Mouse (Mus musculus) thymus, postnatal 36 days (tissue): ENCODE data around the gene Rexo2.
"Not testable (repeated sequence)": the region's sequence is repeated elsewhere in the genome, so short reads cannot be mapped to it uniquely, and the experiment has no call there.

ENCODE experiments used
- DNase-seq, 2 experiments: peaks; one replicate each; pipeline ENCODE4 v3.0.0; 2022; ENCODE audit warnings: mixed read lengths in 2 of 2

The Rexo2 gene

DNA sequence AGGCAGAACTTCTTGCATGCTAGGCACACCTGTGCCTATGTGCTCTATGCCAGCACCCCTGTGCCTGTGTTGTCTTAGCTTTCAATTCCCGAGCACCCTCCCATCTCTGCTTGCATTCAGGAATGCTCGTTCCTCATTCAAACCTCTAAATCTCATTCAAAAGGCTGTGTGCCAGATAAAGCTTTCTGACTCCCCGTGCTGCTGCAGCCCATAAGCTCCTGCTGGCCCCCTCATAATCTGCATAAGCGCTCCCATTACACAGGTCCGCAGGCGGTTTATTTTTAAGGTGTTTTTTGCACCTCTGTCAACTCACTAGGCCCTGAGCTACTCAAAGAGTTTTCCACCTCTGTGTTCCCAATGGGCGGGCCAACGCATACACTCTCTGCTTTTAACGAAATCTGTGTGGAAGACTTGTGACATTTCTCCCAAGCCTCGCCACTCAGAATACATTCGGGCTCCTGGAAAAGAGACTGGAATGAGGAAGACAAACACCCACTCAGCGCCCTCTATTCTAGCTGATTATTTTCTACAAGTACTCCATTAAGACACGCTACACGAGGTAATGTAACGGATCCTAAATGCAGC, 7.9 kb downstream of the Rexo2 start:
- DNase-seq: no peak

DNA sequence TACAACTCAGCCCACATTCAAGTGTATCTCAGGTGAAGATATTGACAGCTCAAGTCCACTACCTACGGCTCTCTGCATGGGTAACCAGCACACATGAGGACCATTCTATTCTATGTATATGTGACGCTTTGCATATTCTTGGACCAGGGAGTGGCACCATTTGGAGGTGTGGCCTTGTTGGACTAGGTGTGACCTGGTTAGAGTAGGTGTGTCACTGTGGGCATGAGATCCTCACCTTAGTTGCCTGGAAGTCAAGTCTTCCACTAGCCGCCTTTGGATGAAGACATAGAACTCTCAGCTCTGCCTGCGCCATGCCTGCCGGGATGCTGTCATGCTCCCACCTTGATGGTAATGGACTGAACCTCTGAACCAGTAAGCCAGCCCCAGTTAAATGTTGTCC, 13.0 kb downstream of the Rexo2 start:
- not testable (repeated sequence) for DNase-seq

DNA sequence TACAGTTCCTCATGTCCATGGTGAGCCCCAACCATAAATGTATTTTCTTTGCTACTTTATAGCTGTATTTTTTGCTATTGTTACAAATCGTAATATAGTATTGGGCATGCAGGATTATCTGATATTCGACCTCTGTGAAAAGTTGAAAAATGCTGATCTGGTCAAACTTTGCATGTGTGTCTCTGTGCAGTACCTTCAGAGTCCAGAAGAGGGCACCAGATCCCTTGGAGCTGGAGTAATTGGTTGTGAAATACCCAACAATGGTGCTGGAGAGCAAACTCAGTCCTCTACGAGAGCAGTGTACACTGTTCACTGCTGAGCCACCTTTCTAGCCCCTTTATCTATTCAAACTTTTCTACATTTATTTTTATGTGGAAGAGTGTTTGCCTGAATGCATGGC, 13.6 kb downstream of the Rexo2 start:
- DNase-seq: peak; percentile 50 to 64

DNA sequence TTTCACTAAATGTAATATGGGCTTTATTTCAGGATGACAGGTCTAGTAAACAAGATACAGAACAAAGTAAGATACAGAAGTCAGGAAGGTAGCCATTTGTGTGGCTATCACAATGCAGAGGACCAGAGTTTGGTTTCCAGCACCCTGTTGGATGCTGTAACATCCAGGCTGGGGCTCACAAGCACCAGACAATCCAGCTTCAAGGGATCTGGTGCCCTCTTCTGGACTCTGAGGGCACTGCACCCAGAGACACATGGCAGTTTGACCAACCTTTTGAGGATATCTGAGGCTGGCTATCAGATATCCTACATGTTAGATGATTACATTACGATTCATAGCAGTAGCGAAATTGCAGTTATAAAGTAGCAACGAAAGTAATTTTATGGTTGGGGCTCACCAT, 14.8 kb downstream of the Rexo2 start:
- no peak for DNase-seq

DNA sequence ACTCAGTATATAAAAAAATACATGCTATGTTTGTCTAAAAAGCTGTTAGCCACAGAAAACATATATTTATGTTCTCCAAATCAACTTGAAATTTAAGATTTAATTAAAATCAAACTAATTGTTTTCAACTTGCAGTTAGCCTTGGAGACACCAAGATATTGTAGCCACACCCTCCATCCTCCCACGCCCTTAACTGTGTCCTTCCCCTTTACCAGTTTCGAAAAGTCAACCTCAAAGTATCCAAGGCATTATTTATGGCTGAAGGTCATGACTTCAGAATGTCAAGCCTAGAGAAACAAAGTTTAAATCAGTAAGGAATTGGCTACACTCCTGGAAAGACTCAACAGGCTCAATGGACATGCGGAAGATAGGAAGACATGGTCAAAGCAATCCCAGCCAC, 18.9 kb downstream of the Rexo2 start:
- no peak for DNase-seq

DNA sequence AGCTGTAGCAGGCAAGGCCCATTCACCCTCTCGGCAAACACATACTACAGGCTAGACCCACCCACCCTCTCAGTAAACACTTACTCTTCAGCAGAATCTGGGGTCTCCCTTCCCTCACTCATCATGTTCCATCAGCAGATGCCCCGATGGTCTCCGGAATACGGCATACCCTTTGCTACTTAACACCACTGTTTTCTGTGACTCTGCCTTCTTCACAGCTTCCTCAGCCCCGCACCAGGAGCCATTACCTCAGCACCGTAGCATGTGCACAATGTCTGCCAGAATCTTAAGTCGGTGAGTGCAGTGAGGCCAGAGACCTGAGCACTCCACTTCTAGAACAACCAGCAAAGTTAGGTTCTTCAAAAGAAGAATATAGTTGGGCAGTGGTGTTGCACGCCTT, 19.7 kb downstream of the Rexo2 start:
- no peak for DNase-seq

DNA sequence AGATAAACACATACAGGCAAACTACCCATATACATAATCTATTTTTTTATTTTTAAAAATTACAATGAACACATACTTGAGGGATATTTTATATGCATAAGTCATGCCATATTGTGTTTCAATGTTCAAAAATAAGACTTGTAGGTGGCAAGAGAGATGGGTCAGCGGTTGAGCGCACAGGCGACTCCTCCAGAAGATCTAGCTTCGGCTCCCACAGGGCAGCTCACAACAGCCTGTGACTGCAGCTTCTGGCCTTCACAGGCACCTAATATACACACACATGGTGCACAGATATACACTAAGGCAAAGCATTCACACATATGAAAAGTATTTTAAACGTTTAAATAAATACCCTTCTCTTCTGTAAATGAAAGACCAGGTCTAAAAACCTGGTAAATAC, 21.0 kb downstream of the Rexo2 start:
- no peak for DNase-seq

DNA sequence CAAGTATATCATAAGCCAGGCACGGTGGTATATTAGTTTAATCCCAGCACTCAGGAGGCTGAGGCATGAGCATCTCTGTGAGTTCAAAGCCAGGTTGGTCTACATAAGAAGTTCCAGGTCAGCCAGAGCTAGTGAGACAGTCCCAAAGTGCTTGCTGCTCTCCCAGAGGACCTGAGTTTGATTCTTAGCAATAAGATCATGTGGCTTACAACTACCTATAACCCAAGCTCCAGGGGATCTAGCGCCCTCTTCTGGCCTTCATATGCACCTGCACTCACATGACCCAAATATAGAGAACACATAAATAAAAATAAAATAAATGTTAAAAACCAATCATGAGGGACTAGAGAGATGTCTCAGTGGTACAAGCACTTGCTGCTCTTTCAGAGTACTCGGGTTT, 21.5 kb downstream of the Rexo2 start:
- DNase-seq: no peak

DNA sequence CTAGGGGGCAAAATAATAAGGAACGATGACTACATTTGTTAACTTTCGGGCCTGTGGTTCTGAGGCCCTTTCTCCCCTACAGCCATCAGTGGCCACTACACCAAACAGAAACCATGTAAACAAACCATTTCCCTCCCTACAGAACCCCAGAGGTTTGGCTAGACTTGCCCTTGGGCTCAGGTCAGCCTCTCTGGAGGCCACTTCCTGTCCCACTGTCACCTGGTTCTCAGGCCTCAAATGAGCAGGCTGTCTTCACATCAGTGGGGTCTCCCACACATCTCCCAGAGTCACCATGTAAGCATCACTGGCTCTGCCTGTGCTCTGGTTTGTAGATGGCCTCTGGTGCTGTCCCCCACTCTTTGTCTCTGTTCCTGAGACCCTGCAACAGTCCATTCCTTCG, 24.5 kb downstream of the Rexo2 start:
- DNase-seq: no peak

DNA sequence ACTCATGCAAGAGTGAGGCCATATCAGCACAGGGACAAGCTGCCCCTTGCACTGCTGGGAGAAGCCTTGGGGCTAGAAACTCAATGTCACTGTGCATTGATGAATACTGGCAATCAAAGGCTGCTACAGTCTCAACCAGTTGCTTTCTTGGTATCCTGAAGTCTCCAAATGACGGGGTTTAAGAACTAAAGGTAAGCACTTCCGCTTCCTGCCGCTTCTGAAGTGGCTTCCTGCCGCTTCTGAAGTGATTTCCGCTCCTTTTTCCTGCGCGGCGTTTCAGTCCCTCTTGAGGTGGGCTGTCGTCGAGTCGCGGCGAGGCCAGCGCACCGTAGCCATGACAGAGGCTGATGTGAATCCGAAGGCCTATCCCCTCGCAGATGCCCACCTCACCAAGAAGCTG, 30.4 kb downstream of the Rexo2 start:
- DNase-seq: peak; percentile 39 to 40

DNA sequence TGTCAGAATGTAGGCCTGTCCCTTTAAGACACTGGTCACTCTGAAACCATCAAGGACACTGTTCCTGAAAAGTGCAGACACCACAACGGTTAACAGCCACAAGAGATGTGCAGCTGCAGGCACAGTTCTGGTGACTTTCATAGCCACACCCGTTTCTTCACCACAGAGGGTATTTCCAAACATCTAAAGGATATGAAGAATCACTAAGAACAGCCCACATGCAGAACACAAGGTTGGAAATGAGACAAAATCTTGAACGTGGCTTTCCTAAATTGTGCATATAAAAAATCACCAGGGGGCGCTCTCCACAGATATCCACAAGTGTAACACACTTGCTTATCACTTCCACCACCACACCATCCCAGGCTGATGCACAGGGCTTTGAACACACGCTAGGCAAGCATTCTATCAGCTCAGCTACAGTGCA, 32.6 kb downstream of the Rexo2 start:
- DNase-seq: no peak

DNA sequence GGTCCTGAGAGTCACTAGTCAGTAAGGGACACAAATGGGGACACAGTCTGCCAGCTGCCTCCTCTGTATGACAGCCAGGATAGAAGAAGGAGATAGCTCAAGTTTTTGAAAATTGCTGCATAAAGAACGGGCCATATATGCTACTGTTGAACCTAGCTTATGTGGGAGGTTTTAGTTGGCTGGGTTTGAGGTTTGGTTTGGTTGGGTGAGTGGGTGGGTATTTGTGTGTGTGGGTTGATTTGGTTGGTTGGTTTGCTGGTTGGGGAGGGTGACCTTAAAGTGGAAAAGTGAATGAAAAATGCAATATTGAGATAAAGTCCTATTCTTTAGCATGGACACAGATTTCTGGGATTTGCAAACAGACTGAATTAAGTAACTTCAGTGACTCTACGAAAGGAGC, 35.6 kb downstream of the Rexo2 start:
- no peak for DNase-seq

DNA sequence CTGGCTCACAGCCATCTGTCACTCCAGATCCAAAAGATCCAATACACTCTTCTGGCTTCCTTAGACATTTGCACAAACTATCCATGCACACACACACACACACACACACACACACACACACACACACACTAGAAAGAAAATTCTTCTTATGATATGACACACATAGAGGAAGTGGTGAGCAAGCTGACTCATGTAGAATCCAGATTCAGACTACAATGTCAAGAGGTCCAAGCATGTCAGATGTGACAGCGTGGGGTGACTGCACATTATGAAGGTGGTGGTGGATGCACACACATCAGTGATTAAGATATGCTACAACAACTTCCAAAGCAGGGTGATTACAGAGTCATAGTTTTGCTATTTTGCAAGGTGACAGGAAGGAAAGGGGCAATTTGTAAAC, 36.5 kb downstream of the Rexo2 start:
- DNase-seq: no peak

DNA sequence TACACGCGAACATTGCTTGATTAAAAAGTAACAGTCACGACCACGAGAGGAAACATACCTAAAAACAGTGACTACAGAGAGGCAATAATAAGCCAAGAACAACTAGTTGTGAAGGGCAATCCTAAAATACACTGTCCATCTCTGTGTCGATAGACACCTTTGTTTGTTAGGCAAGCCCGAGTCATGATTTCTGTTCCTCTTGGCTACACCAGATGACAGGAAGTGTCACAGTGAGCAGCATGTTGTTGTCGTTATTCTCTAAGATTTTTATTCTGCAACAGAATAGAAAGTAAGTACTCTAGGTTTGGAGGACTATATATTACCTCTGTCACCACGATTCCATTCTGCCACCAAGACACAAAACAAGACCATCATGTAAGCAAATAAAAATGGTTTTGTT, 48.0 kb downstream of the Rexo2 start:
- no peak for DNase-seq

DNA sequence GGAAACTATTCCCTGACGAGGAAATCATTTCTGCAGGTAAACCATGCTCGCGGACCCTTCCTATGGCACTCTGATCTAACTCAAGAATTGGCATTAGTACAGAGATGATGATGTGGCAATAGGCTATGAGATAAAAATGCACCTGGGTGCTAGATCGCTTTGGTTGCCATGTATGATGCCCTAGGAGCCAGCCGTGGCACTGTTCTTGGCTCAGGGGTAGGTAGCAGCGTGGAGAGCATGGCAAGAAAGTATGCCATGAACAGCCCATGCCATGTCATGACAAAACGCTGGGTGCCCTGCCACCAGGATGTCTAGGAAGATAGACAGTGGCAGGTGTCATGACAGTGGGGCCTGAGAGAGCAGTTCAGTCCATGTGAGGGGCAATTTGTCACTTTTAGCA, 53.2 kb downstream of the Rexo2 start:
- DNase-seq: no peak

DNA sequence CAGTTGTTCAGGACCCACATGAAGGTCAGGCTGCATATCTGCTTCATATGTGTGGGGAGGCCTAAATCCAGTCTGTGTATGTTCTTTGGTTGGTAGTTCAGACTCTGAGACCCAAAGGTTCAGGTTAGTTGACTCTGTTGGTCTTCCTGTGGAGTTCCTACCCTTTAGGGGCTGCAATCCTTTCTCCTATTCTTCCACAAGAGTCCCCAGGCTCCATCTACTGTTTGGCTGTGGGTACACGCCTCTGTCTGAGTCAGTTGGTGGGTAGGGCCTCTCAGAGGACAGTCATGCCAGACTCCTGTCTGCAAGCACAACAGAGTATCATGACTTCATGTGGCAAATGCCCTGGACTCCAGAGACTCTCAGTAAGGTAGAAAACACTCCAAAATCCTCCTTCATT, 57.2 kb downstream of the Rexo2 start:
- DNase-seq: no peak

DNA sequence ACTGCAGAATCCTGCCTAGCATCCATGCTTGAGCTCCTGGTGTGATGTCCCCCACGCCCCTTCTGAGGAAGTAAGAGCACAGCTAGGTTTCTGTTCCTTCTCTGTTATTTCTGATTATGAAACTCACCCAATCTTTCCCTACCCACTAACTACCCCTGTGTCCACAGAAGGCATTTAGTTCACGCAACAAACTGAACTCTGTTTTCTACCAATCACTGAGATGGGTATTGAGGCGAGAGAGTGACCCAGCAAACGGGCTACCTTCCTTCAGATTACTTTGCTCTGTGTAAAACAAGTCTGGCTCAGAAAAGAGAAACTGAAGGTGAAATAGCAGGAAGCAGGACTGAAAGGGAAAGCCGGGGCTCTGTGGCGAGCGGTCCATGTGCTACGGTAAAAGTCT, 58.0 kb downstream of the Rexo2 start:
- DNase-seq: no peak

DNA sequence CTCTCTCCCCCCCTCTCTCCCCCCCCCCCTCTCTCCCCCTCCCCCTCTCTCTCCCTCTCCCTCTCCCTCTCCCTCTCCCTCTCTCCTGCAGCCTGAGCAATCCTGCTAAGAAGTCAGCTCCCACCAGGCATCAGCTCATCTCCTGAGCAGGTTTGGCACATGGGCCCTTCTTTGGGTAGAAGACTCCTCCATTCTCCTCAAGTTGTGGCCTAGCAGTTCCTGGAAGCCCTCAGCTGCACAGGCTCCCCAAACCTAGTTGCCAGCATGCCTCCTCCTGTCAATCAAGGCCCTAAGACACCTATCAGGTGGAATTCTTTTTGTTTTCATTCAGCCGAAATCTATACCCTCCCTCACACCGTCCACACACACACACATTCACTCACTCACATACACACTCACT, 58.9 kb downstream of the Rexo2 start:
- no peak for DNase-seq

DNA sequence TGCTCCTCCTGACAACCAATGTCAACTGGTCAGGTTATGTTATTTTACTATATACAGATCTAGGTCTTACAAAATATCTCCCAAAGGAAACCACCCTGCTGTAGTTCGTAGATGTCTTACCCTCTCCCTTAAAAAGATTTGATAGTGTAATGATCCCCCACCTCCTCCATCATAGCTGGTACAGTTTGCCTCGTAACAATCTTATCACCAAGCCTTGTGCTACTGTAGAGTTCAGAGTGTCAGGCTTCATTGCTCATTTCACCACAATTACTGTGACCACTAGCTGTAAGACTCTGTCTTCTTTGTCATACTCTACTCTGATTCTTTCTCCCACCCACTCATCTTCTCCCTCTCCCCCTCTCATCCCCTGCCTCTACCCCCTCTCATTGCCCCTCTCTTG, 59.4 kb downstream of the Rexo2 start:
- no peak for DNase-seq

DNA sequence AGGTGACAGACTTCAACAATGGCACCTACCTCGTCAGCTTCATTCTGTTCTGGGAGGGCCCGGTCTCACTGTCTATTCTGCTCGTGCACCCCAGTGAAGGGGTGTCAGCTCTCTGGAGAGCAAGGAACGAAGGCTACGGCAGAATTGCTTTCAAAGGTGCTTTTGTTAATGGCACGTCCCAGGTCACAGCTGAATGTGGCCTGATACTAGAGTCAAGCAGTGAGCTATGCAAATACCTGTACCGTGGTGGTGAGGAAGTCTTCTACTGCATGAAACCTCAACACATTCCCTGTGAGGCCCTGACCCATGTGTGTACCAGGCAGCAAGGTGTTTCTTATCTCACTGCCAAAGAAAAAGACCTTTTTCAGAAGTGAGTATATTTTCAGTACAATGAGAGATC, 60.0 kb downstream of the Rexo2 start:
- no peak for DNase-seq

DNA sequence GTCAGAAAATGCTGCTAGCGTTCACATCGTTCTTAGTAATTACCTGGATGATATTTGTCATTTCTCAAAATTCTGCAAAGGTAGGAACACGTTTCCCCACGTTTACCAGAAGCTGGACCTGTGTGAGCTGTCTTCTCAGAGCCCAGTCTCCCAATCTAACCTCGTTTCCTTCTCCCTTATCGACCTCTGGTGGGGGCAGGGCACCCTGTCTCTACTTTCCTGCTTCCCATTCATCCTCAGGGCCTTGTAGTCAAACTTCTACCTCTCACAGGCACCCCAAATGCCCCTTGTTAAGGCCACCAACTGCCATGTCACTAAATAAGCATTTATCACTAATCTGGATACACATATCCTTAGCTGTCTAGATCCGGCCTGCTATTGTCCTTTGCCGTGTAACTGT, 61.6 kb downstream of the Rexo2 start:
- DNase-seq: no peak
